Mouse (Mus musculus): ENCODE results near the gene Asb16. TPM values are rescaled to one million over a fixed set of nuclear protein-coding genes. Genes with fewer than 3 reads are reported as not detected.

The Asb16 gene
- polyA plus RNA-seq, 1 experiment from 2014 or later, result 0.23 TPM

- Histone ChIP-seq H3K27me3 (ENCODE audit: control insufficient read depth, insufficient read depth, low read length) (no peaks in the 10 kb centered on the region), H3K27ac (ENCODE audit: low read depth, low read length) (no peak overlapping the region), H3K4me2 (peak overlapping the region; percentile 67), H3K36me3 (ENCODE audit: control insufficient read depth, insufficient read depth, low read length) (no peaks in the 10 kb centered on the region), H3K4me3 (ENCODE audit: low read depth, low read length) (peak overlapping the region; percentile 25), H3K9ac (ENCODE audit: low read depth, low read length) (peak overlapping the region; percentile 58), H3K9me3 (replicated peaks; ENCODE audit: control insufficient read depth, low read length) (no peaks in the 10 kb centered on the region), H3K4me1 (ENCODE audit: control insufficient read depth, insufficient read depth, low read length) (peaks cover 90% of the 10 kb centered on the region)
- no peak for ATAC-seq (replicated peaks; ENCODE audit: insufficient number of reproducible peaks, low FRiP score, low TSS enrichment)
- WGBS (ENCODE audit: insufficient replicate concordance), result 2% methylated on average over 22 of the region's 22 CpGs
Observed at GRCm38 (mm10) chr11:102224686-102225085, 43.9 kb upstream of the Asb16 start.

GRCm38 (mm10) chr11:102225221-102225620 is 43.3 kb upstream of the Asb16 start:
- no peaks in the 10 kb centered on the region for H3K36me3 ChIP-seq (ENCODE audit: control insufficient read depth, insufficient read depth, low read length)
- H3K27me3 ChIP-seq (ENCODE audit: control insufficient read depth, insufficient read depth, low read length), result no peaks in the 10 kb centered on the region
- H3K9ac ChIP-seq (ENCODE audit: low read depth, low read length), result peak overlapping the region; percentile 58; the same call in 1 of the 2 replicates
- no peak overlapping the region for H3K27ac ChIP-seq (ENCODE audit: low read depth, low read length)
- peak overlapping the region; percentile 67 for H3K4me2 ChIP-seq
- H3K4me1 ChIP-seq (ENCODE audit: control insufficient read depth, insufficient read depth, low read length), result peaks cover 85% of the 10 kb centered on the region
- no peak for ATAC-seq (replicated peaks; ENCODE audit: insufficient number of reproducible peaks, low FRiP score, low TSS enrichment)
- H3K9me3 ChIP-seq (replicated peaks; ENCODE audit: control insufficient read depth, low read length), result no peaks in the 10 kb centered on the region
- H3K4me3 ChIP-seq (ENCODE audit: low read depth, low read length), result no peak overlapping the region
- whole genome bisulfite sequencing (ENCODE audit: insufficient replicate concordance), result 75% methylated on average over 5 of the region's 5 CpGs

- H3K27me3 ChIP-seq (ENCODE audit: control insufficient read depth, insufficient read depth, low read length), result no peaks in the 10 kb centered on the region
- peaks cover 76% of the 10 kb centered on the region for H3K4me1 ChIP-seq (ENCODE audit: control insufficient read depth, insufficient read depth, low read length)
- H3K9ac ChIP-seq (ENCODE audit: low read depth, low read length), result no peak overlapping the region
- H3K27ac ChIP-seq (ENCODE audit: low read depth, low read length), result no peak overlapping the region
- H3K4me2 ChIP-seq, result peak overlapping the region; percentile 93; the same call in 1 of the 2 replicates
- ATAC-seq (replicated peaks; ENCODE audit: insufficient number of reproducible peaks, low FRiP score, low TSS enrichment), result no peak
- H3K9me3 ChIP-seq (replicated peaks; ENCODE audit: control insufficient read depth, low read length), result no peaks in the 10 kb centered on the region
- 67% methylated on average over 12 of the region's 12 CpGs for WGBS (ENCODE audit: insufficient replicate concordance)
- H3K36me3 ChIP-seq (ENCODE audit: control insufficient read depth, insufficient read depth, low read length), result no peaks in the 10 kb centered on the region
- no peak overlapping the region for H3K4me3 ChIP-seq (ENCODE audit: low read depth, low read length)
Observed at GRCm38 (mm10) chr11:102226067-102226978, 42.2 kb upstream of the Asb16 start.

DNA sequence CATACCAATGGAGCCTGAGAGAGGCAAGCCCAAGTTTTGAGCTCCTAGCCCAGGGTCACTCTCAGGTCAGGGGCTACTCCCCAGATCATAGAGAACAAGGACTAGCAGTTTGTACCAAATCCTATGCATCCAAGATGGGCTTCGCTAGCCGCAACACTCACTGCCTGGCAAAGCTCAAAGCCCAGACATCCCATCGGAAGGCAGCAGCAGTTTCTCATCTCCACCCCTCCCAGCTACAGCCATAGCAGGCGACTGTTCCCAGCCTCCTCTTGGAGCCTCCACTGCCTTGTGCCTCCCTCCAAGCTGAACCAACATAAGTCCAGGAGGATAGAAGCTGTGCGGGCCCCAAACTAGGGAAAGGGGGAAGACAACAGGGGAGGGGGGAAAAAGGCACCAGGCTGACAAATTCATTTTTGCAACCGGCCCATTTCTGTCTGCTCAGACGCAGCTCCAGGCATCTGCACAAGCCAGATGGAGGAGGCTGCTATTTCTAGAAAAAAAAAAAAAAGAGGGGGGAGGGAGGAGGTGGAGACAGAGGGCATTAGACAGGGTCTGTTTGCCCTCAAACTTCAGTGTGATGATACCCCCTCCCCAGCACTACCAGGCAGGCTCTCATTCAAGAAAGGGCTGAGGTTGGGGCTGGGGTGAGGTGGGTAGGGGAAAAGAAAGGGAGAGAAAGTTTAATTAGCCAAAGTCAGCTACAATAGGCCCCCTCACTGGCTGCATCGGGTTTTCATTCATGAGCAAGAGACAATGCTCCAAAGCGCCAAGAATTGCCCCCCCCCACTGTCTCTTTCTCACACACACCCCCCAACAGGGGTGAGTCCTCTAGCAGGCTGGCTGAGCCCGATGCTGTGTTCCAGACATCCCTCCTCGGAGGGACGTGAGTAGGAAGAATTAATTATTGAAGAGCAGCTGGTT is 41.0 kb upstream of the Asb16 start:
- WGBS (ENCODE audit: insufficient replicate concordance), result 20% methylated on average over 12 of the region's 12 CpGs
- H3K4me1 ChIP-seq (ENCODE audit: control insufficient read depth, insufficient read depth, low read length), result peaks cover 65% of the 10 kb centered on the region
- ATAC-seq (replicated peaks; ENCODE audit: insufficient number of reproducible peaks, low FRiP score, low TSS enrichment), result no peak
- H3K9ac ChIP-seq (ENCODE audit: low read depth, low read length), result peak overlapping the region; percentile 29
- H3K27me3 ChIP-seq (ENCODE audit: control insufficient read depth, insufficient read depth, low read length), result no peaks in the 10 kb centered on the region
- H3K4me3 ChIP-seq (ENCODE audit: low read depth, low read length), result peak overlapping the region; percentile 98
- H3K36me3 ChIP-seq (ENCODE audit: control insufficient read depth, insufficient read depth, low read length), result no peaks in the 10 kb centered on the region
- no peaks in the 10 kb centered on the region for H3K9me3 ChIP-seq (replicated peaks; ENCODE audit: control insufficient read depth, low read length)
- peak overlapping the region; percentile 93 for H3K4me2 ChIP-seq
- H3K27ac ChIP-seq (ENCODE audit: low read depth, low read length), result peak overlapping the region; percentile 22; the same call in 1 of the 2 replicates

DNA sequence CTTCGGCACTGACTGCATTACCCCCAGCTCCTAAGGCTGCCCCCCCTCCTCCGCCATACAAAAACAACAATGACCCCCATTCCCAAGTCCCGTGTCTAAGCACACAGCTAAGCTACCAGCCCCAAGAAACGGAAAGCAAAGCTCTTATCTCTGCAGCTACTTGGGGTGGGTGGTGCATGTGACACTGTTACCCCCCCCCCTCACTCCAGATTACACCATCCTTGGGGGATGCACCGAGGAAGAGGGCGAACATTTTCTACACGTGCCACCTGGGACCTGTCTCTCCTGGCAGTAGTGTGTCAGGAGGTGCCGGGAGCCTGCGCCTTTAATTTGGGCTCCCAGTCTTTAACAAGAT is 40.4 kb upstream of the Asb16 start:
- WGBS (ENCODE audit: insufficient replicate concordance), result 11% methylated on average over 9 of the region's 9 CpGs
- peak overlapping the region; percentile 98 for H3K4me3 ChIP-seq (ENCODE audit: low read depth, low read length)
- no peak overlapping the region for H3K27ac ChIP-seq (ENCODE audit: low read depth, low read length)
- no peaks in the 10 kb centered on the region for H3K36me3 ChIP-seq (ENCODE audit: control insufficient read depth, insufficient read depth, low read length)
- ATAC-seq (replicated peaks; ENCODE audit: insufficient number of reproducible peaks, low FRiP score, low TSS enrichment), result no peak
- peak overlapping the region; percentile 93 for H3K4me2 ChIP-seq
- no peaks in the 10 kb centered on the region for H3K27me3 ChIP-seq (ENCODE audit: control insufficient read depth, insufficient read depth, low read length)
- H3K9me3 ChIP-seq (replicated peaks; ENCODE audit: control insufficient read depth, low read length), result no peaks in the 10 kb centered on the region
- peaks cover 59% of the 10 kb centered on the region for H3K4me1 ChIP-seq (ENCODE audit: control insufficient read depth, insufficient read depth, low read length)
- H3K9ac ChIP-seq (ENCODE audit: low read depth, low read length), result peak overlapping the region; percentile 29

- peak overlapping the region; percentile 98 for H3K4me3 ChIP-seq (ENCODE audit: low read depth, low read length)
- no peaks in the 10 kb centered on the region for H3K27me3 ChIP-seq (ENCODE audit: control insufficient read depth, insufficient read depth, low read length)
- peak overlapping the region; percentile 93 for H3K9ac ChIP-seq (ENCODE audit: low read depth, low read length)
- H3K36me3 ChIP-seq (ENCODE audit: control insufficient read depth, insufficient read depth, low read length), result no peaks in the 10 kb centered on the region
- peak overlapping the region; percentile 86; the same call in 1 of the 2 replicates for H3K27ac ChIP-seq (ENCODE audit: low read depth, low read length)
- no peak for ATAC-seq (replicated peaks; ENCODE audit: insufficient number of reproducible peaks, low FRiP score, low TSS enrichment)
- WGBS (ENCODE audit: insufficient replicate concordance), result 17% methylated on average over 7 of the region's 7 CpGs
- H3K4me1 ChIP-seq (ENCODE audit: control insufficient read depth, insufficient read depth, low read length), result peaks cover 55% of the 10 kb centered on the region
- no peaks in the 10 kb centered on the region for H3K9me3 ChIP-seq (replicated peaks; ENCODE audit: control insufficient read depth, low read length)
- peak overlapping the region; percentile 93 for H3K4me2 ChIP-seq
Observed at GRCm38 (mm10) chr11:102228646-102229268, 39.8 kb upstream of the Asb16 start.

DNA sequence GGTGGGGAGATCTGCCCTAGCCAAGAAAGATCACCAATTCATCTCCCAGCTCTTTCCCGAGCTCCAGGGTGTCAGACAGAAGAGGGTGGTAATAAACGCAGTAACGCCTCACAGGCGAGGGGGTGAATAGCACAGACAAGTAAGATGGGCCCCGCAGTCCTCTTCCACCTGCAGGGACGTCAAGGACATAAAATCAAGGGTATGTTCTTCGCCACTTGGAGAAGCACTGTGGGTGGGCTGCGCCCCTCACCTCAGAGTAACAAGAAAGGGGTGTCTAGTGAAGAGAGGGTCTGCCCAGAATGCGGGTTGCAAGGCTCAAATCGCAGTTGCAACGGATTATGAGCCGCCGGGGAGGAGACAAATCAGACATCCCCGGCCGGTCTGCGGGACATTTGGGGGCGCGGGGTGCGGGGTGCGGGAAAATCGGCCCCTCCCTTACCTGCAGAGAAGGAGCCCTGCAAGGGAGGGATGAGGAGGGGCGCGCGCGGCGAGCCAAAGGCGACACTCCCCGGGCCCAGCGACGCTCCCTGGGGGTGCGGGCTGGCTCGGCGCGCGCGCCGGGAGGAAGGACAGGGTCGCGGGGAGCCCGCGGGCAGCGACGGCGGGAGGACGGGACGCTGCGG is 39.1 kb upstream of the Asb16 start:
- H3K4me1 ChIP-seq (ENCODE audit: control insufficient read depth, insufficient read depth, low read length), result peaks cover 50% of the 10 kb centered on the region
- peak; percentile 51; the same call in 1 of the 2 replicates for ATAC-seq (replicated peaks; ENCODE audit: insufficient number of reproducible peaks, low FRiP score, low TSS enrichment)
- peak overlapping the region; percentile 98 for H3K4me3 ChIP-seq (ENCODE audit: low read depth, low read length)
- no peaks in the 10 kb centered on the region for H3K36me3 ChIP-seq (ENCODE audit: control insufficient read depth, insufficient read depth, low read length)
- under 1% methylated on average over 28 of the region's 47 CpGs for WGBS (ENCODE audit: insufficient replicate concordance)
- H3K4me2 ChIP-seq, result peak overlapping the region; percentile 93
- H3K9ac ChIP-seq (ENCODE audit: low read depth, low read length), result peak overlapping the region; percentile 93
- H3K9me3 ChIP-seq (replicated peaks; ENCODE audit: control insufficient read depth, low read length), result no peaks in the 10 kb centered on the region
- peak overlapping the region; percentile 86 for H3K27ac ChIP-seq (ENCODE audit: low read depth, low read length)
- no peaks in the 10 kb centered on the region for H3K27me3 ChIP-seq (ENCODE audit: control insufficient read depth, insufficient read depth, low read length)

All from heart, embryonic 11.5 days (tissue).